Mouse (Mus musculus): ENCODE results near the gene Nupr1l. TPM values are rescaled to one million over a fixed set of nuclear protein-coding genes. Genes with fewer than 3 reads are reported as not detected.
A peak's percentile ranks its signal among the peaks of the same experiment; 100 is the strongest.

Nupr1l gene
- polyA plus RNA-seq, 1 experiment from 2014 or later = 2.7 TPM

DNA sequence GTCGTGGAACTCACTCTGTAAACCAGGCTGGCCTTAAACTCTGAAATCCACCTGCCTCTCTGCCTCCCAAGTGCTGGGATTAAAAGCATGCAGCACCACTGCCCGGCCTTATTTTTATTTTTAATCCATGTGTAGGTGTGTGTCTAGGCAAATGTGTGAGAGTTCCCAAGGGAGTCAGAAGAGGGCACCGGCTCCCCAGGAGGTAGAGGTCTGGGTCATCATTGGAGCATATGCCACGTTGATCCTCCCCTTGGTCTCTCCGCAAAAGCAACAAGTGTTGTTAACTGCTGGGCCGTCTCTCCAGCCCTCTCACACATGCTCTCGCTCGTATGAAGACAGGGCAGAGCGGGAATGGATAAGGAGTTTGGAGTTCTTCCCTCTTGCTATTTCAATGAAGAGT lies 10.4 kb downstream of the Nupr1l start:
- ATAC-seq (ENCODE audit: borderline replicate concordance, extremely low read depth, low FRiP score, low TSS enrichment) = no peak

DNA sequence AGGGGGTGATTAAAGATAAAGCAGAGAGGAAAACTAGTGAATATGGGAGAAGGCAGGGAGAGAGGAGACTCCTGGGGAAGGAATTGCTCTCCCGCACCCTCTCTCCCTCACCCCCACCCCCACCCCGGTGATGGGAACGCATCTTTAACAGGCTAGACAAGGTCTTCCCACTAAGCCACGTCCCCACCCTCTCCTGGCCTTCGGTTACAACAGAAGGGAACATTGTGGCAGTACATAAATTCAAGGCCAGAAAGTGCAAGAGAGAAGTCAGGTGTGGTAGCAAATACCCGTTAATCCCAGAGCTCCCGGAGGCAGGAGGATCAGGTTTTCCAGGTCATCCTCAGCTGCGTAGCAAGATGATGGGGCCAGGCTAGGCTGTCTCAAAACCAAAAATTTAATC lies 11.0 kb downstream of the Nupr1l start:
- H3K4me3 ChIP-seq = no peak overlapping the region

More for the DNA sequence above, 10.4 kb downstream of the Nupr1l start:
- WGBS = 68% methylated on average over 9 of the region's 9 CpGs
- Histone ChIP-seq H3K4me1 (no peaks in the 10 kb centered on the region), H3K9me3 (no peaks in the 10 kb centered on the region), H3K9ac (no peak overlapping the region), H3K27ac (no peak overlapping the region), H3K4me2 (no peak overlapping the region), H3K4me3 (no peak overlapping the region), H3K36me3 (no peaks in the 10 kb centered on the region), H3K27me3 (no peaks in the 10 kb centered on the region)

DNA sequence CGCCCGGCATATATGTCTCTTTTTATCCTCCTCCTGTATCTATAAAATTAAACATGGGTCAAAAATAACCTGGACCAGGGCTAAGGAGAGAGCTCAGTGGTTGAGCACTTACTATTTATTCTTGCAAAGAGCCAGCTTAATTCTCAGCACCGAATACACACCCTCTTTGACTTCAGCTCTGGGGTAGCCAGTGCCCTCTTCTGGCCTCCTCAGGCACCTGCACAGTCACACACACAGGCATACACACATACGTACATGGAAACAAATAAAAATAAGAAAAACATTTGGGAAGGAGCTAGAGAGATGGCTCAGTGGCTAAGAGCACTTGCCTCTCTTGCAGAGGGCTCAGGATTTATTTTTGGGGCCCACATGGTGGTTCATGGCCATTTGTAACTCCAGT lies 13.6 kb downstream of the Nupr1l start:
- H3K4me2 ChIP-seq = no peak overlapping the region
- no peaks in the 10 kb centered on the region for H3K36me3 ChIP-seq
- no peak for ATAC-seq (ENCODE audit: borderline replicate concordance, extremely low read depth, low FRiP score, low TSS enrichment)
- 90% methylated on average over 4 of the region's 4 CpGs for WGBS
- no peaks in the 10 kb centered on the region for H3K27me3 ChIP-seq
- no peaks in the 10 kb centered on the region for H3K4me1 ChIP-seq
- H3K27ac ChIP-seq = no peak overlapping the region
- no peaks in the 10 kb centered on the region for H3K9me3 ChIP-seq
- no peak overlapping the region for H3K9ac ChIP-seq
- no peak overlapping the region for H3K4me3 ChIP-seq

More for the DNA sequence above, 11.0 kb downstream of the Nupr1l start:
- H3K9me3 ChIP-seq = no peaks in the 10 kb centered on the region
- no peaks in the 10 kb centered on the region for H3K36me3 ChIP-seq
- 60% methylated on average over 8 of the region's 8 CpGs for WGBS
- H3K9ac ChIP-seq = no peak overlapping the region
- H3K27me3 ChIP-seq = no peaks in the 10 kb centered on the region
- ATAC-seq (ENCODE audit: borderline replicate concordance, extremely low read depth, low FRiP score, low TSS enrichment) = no peak
- no peaks in the 10 kb centered on the region for H3K4me1 ChIP-seq
- H3K27ac ChIP-seq = no peak overlapping the region
- no peak overlapping the region for H3K4me2 ChIP-seq

DNA sequence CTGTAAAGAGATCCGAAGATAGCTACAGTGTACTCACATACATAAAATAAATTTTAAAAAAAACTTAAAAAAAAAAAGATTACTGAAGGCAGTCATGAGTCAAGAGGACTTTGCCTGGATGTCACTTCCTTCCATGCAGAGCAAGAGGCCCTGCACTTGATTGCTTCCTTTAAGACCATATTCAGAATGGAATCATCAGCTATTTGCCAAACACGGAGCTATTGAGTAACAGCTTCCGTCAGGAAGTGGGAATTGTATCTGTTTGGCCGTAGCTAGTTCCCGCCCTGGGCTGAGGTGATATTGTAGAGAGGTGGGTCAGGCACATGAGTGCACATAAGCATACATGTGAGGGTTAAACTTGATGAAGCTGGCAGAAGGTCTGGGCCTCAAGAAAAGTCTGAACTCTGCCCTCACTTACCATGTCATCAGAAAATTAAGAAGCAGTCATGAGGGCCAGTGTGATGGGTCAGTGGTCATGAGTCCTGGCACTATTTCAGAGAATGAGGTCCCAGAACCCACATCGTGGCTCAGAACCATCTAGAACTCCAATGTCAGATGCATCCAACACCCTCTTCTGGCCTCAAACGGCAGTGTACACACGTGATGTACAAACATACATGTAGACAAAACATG lies 16.6 kb downstream of the Nupr1l start:
- no peak for ATAC-seq (ENCODE audit: borderline replicate concordance, extremely low read depth, low FRiP score, low TSS enrichment)
- WGBS = 76% methylated on average over 8 of the region's 8 CpGs
- no peak overlapping the region for H3K9ac ChIP-seq
- H3K27ac ChIP-seq = no peak overlapping the region
- H3K9me3 ChIP-seq = no peaks in the 10 kb centered on the region
- no peak overlapping the region for H3K4me2 ChIP-seq
- H3K36me3 ChIP-seq = no peaks in the 10 kb centered on the region
- no peaks in the 10 kb centered on the region for H3K27me3 ChIP-seq
- peaks cover 2% of the 10 kb centered on the region; the same call in 1 of the 2 replicates for H3K4me1 ChIP-seq
- H3K4me3 ChIP-seq = no peak overlapping the region

DNA sequence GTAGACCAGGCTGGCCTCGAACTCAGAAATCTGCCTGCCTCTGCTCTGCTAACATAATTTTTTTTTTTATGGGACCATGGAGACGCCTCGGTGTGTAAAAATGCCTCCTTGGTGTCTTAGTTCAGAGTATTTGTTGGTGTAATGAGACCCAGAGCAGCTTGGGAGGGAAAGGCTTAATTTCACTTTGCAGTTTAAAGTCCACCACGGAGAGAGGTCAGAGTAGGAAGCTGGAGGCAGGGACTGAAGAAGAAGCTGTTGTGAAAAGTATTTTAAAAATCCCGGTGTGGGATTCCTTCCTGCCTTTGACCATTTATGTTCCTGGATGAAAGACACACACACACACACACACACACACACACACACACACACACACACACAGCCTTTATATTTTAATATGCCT lies 17.6 kb downstream of the Nupr1l start:
- no peak overlapping the region for H3K4me2 ChIP-seq
- H3K9ac ChIP-seq = no peak overlapping the region
- peaks cover 10% of the 10 kb centered on the region for H3K4me1 ChIP-seq
- H3K4me3 ChIP-seq = no peak overlapping the region
- no peaks in the 10 kb centered on the region for H3K9me3 ChIP-seq
- no peaks in the 10 kb centered on the region for H3K27me3 ChIP-seq
- no peak for ATAC-seq (ENCODE audit: borderline replicate concordance, extremely low read depth, low FRiP score, low TSS enrichment)
- H3K36me3 ChIP-seq = no peaks in the 10 kb centered on the region
- H3K27ac ChIP-seq = no peak overlapping the region
- 64% methylated on average over 5 of the region's 5 CpGs for whole genome bisulfite sequencing

DNA sequence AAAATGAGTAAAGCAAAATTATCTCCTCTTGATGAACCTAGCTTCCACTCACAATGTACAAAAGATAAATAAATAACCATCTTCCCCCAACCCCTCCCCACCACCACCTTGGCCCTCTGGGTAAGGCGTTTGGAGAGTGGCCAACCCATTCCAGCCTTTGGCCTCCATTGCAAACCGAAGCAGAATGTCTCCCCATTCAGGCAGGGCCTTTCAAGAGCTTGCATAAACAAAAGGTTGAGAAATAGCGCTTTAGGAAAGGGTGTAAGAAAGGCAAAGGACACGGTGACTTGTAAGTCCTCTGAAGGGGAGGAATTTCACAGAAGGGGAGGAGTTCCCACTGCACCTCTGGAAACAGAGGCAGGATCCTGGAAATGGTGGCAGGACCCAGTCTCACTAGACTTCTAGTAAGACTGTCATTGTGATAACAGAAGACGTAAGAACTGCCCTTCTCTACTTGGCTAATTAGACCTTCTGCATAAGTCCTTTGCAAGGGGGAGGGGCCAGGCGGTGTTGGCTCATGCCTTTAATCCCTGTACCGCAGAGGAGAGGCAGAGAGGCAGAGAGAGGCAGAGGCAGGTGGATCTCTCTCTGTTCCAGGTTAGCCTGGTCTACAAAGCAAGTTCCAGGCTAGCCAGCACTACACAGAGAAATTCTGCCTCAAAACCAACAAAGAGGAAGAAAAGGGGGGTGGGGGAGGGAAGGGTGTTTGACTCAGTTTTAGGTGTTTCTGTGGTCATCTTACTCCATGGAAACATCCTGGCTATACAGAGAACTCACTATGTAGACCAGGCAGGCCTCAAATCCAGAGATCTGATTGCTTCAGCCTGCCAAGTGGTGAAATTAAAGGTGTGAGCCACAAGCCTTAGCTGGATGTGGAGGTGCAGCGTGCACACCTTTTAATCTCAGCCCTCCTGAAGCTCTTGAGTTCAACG lies 21.9 kb downstream of the Nupr1l start:
- no peaks in the 10 kb centered on the region for H3K27me3 ChIP-seq
- peak; percentile 57; the same call in 1 of the 2 replicates for ATAC-seq (ENCODE audit: borderline replicate concordance, extremely low read depth, low FRiP score, low TSS enrichment)

DNA sequence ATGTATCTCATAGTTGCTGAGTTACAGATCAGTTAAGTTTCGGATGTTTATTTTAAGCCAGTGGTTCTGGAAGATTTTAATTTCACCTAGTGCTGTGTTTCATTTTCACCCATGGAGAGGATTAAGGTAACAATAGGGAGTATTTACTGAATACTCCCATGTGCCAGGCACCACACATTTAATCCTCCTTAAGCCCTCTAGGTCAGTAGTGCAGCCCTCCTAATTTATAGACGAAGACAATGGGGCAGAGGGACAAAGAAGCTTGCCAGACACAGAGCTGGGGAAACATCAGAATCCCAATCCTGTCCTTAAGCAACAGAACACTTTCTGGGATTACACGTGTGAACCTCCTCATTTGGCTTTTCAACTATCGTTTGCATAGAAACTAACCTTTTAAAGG lies 28.6 kb downstream of the Nupr1l start:
- WGBS = 51% methylated on average over 4 of the region's 4 CpGs
- Histone ChIP-seq H3K9me3 (no peaks in the 10 kb centered on the region), H3K36me3 (no peaks in the 10 kb centered on the region), H3K4me3 (no peak overlapping the region), H3K27ac (no peak overlapping the region), H3K27me3 (no peaks in the 10 kb centered on the region), H3K9ac (no peak overlapping the region), H3K4me2 (no peak overlapping the region), H3K4me1 (0 out of 2 replicates have a peak, but pooled peaks cover 4% of the 10 kb centered on the region)
- no peak for ATAC-seq (ENCODE audit: borderline replicate concordance, extremely low read depth, low FRiP score, low TSS enrichment)

More for the DNA sequence above, 21.9 kb downstream of the Nupr1l start:
- H3K4me2 ChIP-seq = no peak overlapping the region
- WGBS = 31% methylated on average over 9 of the region's 9 CpGs
- no peak overlapping the region for H3K9ac ChIP-seq
- H3K9me3 ChIP-seq = no peaks in the 10 kb centered on the region
- H3K36me3 ChIP-seq = no peaks in the 10 kb centered on the region
- H3K4me3 ChIP-seq = no peak overlapping the region
- peak overlapping the region; percentile 66 for H3K27ac ChIP-seq
- peaks cover 10% of the 10 kb centered on the region for H3K4me1 ChIP-seq

DNA sequence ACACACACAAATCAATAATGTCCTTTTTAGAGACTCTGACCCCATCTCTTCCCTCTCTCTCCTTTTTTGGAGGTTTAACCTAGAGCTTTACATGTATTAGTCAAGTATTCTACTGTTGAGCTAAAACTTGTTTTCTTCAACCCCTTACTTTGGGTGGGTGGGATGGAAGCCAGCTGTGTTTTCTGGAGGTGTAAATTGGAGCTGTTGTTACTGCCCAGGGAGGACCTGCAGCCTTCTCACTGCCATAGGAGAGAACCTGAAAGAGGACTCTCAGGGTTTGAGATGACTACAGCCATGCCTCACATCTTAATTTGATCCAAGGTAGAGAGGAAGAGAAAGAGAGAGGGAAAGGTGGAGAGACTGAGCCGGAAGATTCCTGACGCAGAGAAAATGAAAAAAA lies 31.9 kb downstream of the Nupr1l start:
- Histone ChIP-seq H3K4me3 (peak overlapping the region; percentile 69; the same call in 1 of the 2 replicates), H3K4me2 (peak overlapping the region; percentile 61; the same call in 1 of the 2 replicates), H3K9ac (no peak overlapping the region), H3K36me3 (no peaks in the 10 kb centered on the region), H3K27me3 (no peaks in the 10 kb centered on the region), H3K27ac (no peak overlapping the region), H3K4me1 (peaks cover 11% of the 10 kb centered on the region), H3K9me3 (no peaks in the 10 kb centered on the region)
- no peak for ATAC-seq (ENCODE audit: borderline replicate concordance, extremely low read depth, low FRiP score, low TSS enrichment)
- 30% methylated on average over 2 of the region's 2 CpGs for WGBS

DNA sequence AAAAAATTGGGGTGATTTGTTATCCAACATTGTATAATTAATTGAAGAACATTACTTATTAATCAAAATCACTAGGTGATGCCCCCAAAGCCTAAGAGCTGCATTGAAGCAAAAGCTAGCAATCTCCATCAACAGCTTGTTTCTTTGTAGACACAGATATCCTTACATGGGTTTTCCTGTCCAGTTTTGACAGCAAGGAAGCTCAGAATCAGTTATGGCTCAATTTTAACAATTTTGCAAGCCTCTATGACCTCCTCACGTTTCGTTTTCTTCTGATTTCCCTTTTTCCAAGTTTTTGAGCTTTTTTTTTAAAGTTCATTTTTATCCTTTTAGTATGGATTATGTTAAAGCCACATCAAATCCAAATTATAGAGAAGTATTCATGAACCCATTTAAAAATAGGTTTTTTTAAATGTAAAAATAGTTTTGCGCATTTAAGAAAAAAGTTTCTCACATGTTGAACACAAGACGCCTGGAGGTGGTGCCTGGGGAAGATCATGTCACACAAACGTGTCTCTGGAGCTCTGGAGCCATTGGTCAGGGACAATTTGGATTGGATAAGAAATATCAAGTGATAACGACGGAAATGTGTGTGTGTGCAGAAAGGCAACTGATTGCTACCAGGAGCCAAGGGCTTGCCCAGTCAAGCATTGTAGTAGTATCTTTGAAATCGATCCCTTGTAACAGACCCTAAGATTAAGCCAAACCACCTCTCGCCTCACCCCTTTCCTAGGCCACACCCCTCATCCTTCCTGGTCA lies 32.6 kb downstream of the Nupr1l start:
- Histone ChIP-seq H3K4me1 (peaks cover 11% of the 10 kb centered on the region), H3K36me3 (no peaks in the 10 kb centered on the region), H3K4me3 (peak overlapping the region; percentile 69), H3K27ac (no peak overlapping the region), H3K27me3 (no peaks in the 10 kb centered on the region), H3K9me3 (no peaks in the 10 kb centered on the region), H3K9ac (peak overlapping the region; percentile 13; the same call in 1 of the 2 replicates), H3K4me2 (peak overlapping the region; percentile 61)
- WGBS = 5% methylated on average over 9 of the region's 9 CpGs
- ATAC-seq (ENCODE audit: borderline replicate concordance, extremely low read depth, low FRiP score, low TSS enrichment) = peak; percentile 31; the same call in 1 of the 2 replicates

DNA sequence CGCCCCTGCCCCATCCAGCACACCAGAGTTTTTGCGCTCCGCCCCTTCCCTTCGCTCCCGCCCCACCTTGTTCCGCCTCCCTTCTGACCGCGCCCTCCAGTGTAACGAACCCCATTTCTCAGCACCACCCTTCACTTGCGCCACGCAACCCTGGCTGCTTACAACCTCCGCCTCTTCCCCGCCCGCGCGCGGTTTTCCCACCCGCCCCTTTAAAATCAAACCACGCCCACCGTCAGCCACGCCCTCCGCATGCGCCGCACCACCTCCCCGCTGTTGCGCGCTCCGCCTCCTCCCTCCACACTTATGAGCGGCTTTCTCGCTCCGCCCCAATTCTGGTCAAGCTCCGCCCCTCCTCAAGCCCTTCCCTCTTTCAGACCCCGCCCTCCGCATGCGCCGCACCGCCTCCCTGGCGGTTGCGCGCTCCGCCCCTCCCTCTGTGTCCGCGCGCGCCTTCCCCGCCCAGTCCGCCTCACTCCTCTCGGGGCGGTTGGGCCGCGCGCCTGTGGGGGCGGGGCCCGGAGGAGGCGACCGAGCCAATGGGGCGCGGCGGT lies 33.2 kb downstream of the Nupr1l start, which contains the start of gene Vkorc1l1:
TSS of gene Vkorc1l1 (plus strand) at position 476 of the 551 bp plus-strand sequence.
- Histone ChIP-seq H3K4me3 (peak within 1 kb of the TSS; percentile 69), H3K9ac (peak within 1 kb of the TSS; percentile 68), H3K36me3 (no peaks in the 10 kb centered on the region), H3K9me3 (no peaks in the 10 kb centered on the region), H3K4me2 (peak within 1 kb of the TSS; percentile 69), H3K27ac (peak within 1 kb of the TSS; percentile 32; the same call in 1 of the 2 replicates), H3K27me3 (no peaks in the 10 kb centered on the region), H3K4me1 (peaks cover 11% of the 10 kb centered on the region)
- under 1% methylated on average over 57 of the region's 59 CpGs for WGBS
- peak; percentile 98 for ATAC-seq (ENCODE audit: borderline replicate concordance, extremely low read depth, low FRiP score, low TSS enrichment)

All from lung, embryonic 15.5 days (tissue).